Mouse (Mus musculus) left cerebral cortex, postnatal 4 days (tissue): ENCODE measurements around the gene Ackr2. TPM values are rescaled to one million over a fixed set of nuclear protein-coding genes. Genes with fewer than 3 reads are reported as not detected.

Source experiments
- DNase-seq: peaks from one replicate; pipeline ENCODE4 v3.0.0-alpha.2; 2022
- intact Hi-C: fragments of 180-260 bp; cut with DNase I; formaldehyde crosslinking; loops from one replicate; pipeline ENCODE4 v1.15.1; 2025
- total RNA-seq, 2 experiments: library from RNA; stranded (reverse); gene quantifications; 2 replicates each; pipeline ENCODE4 v1.2.3; 2021

Gene Ackr2
- total RNA-seq, 2 experiments from 2014 or later: 1.7 to 4.3 TPM

DNA sequence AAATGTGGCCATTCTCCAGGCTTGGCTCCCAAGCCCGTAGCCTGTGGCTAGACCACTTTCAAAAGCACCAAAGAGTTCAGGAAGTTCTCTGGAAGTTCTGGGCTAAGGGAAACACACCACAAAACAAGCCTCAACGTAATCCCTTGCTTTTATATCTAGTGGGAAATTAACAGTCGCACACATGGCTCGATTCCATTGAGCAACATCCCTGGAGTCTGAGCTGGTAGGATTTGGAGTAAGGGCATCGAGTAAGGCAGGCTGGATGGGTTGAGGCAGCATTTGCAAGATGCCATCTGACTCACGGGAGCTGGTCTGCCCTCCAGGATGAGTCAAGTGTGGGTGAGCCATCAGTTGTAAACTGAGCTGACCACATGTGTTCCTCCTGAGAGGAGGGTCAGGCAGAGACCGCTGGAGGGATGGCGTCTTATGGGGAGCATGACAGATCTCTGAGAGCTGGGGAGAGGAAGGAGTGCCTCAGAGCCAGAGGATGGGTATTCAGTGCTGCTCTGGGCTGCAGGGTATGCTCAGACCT lies 16.1 kb downstream of the Ackr2 start:
- intact Hi-C loops: no loop called here
- no peak for DNase-seq

DNA sequence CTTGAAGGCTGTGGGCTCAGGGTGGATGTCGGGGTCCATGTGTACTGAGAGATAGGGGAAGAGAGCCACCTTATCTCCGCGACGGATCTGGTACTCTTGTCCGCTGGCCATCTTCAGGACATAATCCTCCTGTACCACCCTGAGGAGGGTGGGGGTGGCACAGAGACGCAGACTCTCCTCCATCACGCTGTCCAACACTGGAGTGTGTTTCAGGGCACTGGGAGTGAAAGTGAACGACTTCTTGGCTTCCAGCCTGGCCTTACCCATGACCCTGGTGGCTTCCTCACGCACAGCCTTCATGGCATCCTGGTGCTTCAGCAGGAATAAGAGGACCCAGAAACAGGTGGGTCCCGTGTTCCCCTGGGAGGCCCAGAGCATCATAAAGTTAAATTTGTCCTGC lies 16.9 kb downstream of the Ackr2 start:
- intact Hi-C loops: no loop called here
- no peak for DNase-seq

DNA sequence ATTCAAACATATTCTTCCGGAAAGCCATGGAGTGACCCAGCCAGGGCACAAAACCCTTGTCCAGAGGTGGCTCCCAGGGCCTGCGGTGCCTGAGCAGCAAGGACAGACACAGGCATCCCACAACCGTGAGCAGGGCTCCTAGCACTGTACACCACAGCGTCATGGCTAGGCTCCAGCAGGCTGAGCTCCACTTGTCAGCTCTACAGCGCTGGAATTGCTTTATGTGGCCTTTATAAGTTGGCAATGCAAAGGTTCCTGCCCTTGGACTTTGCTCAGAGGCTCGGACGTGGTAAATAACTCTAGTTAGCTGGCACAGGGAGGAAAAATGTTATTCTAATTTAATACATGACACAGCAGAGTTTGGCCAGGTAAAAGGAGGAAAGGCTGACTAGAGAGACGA lies 17.9 kb downstream of the Ackr2 start, which contains the start of gene Cyp8b1:
TSS of gene Cyp8b1 (minus strand) at position 204 of the 400 bp plus-strand sequence.
- intact Hi-C loops: no loop called here

DNA sequence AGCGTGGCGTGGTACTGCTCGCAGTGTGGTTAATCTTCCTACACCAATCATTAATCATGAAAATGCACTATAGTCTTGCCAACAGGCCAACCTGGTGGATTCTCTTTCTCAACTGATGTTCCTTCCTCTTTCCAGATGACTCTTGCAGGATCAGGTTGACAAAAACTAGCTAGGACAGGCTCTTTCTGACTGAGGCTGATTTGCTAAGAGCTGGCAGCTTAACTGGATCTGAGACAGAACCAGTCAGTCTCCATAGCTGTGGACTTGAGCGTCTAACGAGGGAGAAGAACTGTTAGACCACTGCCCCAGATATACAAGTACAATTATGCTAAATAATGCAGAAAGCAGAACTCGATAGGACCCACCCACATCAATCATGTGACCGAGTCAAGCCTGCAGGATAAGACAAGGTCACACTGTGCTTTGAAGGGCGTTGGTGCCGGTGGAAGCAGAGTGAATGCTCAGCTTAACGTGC lies 20.9 kb downstream of the Ackr2 start:
- intact Hi-C loops: no loop called here
- DNase-seq: no peak

More for the DNA sequence above, 17.9 kb downstream of the Ackr2 start, which contains the start of gene Cyp8b1:
- no peak for DNase-seq

DNA sequence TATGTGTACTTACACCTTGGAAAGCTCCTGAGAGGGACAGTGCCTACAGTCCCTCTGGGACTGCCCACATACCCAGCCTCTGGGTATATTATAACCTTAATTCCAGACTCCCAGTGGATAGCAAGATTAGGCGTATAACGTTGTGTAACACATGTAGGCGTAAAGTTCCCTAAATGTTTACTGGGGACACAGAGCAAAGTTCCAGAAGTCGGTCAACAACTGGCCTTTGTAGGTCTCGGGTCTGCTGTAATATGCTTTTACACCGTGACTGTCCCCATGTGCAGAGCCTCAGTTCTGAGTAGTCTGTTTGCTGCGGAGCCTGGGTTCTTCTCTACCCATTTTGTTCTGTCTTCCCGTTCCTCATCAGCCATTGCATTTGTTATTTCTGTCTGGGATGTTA lies 25.3 kb downstream of the Ackr2 start:
- no peak for DNase-seq
- intact Hi-C loops: no loop called here

DNA sequence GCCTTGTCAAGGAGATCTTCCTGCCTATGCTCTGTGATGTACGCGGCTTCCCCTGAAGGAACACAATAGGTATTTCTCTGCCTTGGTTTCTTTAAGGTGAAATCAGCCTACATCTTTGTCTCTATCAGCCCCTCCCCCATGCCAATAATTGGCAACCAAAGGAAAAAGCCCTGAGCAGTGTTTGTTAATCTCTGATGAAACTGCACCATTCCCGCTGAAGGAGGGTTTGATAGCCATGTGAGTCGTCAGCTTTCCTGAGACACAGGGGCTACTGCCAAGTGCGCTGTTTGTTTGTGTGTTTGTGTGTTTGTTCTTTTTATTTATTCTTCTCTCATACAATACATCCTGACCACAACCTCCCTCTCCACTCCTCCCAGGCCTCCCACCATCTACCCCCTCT lies 25.8 kb downstream of the Ackr2 start:
- intact Hi-C loops: no loop called here
- DNase-seq: no peak

DNA sequence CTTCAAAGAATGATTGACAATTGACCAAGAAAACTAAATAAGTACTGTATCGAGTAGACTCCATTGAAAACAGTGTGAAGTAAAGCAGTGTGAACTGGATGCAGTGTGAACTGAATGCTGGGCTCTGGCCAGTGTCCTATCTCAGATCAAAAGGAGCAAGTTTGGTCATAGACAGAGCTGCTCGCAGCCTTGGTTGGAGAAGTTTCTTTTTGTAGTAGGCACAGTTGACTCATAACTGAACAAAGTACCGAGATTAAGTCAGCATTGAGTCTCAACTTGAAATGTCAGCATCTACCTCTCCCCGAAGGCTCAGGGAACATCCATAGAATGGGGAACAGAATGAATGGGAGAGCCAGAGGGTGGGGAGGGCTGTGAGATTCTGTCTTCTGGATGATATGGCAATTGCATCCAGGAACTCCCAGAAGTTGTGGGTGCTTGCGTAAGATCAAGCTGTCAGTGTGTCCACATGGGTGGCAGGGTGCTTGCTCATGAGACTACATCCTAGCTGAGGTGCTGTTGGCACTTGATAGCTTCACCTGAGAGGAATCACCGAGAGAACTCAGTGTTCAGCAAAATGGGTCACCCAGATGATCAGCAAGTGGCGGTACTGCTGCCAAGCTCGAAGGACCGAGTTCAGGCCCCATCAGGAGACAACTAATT lies 26.9 kb downstream of the Ackr2 start:
- DNase-seq: no peak
- intact Hi-C loops: no loop called here

DNA sequence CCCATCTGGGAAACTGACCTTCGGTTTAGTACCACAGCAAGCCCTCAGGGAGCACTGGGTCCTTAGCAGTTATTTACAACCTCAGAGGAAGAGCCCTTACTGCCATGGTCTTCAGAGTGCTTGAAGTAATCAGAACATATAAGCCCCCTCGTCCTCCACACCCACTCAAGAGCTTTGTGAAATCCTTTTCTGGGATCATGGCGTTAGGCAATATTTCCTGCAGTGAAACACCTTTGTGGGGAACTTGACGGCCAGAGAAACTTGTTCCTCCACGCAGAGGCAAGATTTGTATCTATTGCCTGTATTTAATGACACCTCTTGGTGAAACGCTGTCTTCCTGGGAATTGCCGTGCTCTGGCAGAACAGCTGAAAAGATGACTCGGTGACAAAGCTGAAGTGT lies 27.8 kb downstream of the Ackr2 start:
- DNase-seq: no peak
- intact Hi-C loops: no loop called here

DNA sequence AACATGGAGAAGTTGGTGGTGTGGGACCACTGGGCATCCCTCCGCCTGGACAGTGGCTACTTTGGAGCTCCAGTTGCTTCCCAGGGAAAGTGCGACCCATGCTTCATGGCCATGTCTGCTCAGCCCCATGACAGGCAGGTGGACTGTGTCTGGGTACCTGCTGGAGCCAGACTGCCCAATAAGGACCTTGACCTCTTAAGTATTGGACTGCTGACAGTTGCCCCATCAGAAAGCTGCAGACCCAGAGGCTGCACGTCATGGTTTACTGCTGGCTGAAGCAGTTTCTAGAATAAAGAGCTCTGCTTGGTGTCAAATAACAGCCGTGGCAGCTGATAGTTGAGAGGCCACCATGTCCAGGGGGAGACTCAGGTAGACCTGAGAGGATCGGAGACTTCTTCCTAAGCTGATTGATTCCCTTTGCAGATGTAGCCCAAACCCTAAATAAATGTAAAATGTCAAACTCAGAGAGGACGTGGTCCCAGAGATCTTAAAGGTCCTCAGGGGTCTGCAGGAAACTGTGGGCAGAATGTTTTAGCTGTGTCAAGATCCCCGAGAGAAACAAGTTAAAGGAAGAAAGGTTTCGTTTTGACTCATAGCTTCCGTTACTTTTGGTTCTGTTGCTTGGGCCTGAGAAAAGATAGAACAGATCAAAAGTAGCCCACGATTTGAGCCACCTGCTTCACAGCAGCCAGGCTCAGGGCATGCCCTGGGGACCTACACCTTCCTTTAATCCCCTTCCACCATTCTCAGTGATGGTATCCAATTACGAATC lies 28.7 kb downstream of the Ackr2 start:
- DNase-seq: no peak
- intact Hi-C loops: no loop called here

DNA sequence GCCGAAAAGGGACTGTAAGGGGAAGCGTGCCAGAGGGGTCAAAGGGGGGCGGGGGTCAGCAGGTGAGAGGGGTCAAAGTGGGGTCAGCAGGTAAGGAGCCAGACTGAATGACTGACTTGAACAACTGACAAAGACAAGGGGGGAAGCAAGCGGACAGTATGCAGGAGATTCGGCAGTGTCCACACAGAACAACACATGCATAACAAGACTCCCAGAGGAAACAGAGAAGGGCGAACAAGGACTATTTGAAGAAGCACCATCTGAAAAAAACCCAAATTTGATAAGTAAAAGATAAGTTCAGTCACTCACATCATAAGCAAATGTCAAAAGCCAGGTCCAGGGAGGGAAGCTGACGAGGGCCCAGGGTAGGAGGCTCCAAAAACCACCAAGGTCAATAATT lies 29.6 kb downstream of the Ackr2 start:
- intact Hi-C loops: no loop called here
- DNase-seq: no peak

DNA sequence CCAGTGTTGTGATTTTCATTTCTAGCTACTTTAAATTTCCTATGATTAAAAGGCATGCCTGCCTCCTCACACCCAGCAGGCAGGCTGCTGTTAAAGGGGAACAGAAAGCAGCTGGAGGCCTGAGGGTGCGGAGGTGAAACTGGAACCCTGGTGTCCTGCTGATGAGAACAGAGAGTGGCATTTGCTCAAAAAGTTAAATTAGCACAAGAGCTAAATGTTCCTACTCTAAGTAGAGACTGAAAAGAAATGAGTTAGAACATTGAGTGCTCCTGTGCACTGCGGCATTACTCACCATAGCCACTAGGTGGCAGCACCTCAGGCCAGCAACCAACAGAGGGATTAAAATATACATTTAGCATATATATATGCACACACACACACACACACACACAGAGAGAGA lies 30.3 kb downstream of the Ackr2 start:
- intact Hi-C loops: no loop called here
- peak; percentile 37 for DNase-seq

DNA sequence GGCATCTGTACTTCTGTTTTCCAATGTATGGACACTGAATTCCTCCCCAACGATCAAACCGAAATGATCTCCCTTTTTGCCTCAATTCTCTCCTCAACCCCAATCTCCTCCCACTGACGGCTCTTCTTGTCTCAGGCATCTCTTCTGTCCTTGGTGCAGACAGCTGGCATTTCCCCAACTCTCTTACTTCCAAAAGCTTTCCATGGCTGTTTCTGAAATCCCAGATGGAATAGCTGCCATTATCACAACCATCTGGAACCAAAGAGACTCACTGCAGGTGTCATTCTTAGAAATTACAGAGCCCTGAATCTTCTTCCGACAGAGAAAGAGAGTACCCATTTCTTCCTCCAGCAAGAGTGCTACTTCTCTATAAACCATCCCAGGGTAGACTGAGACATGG lies 36.7 kb downstream of the Ackr2 start:
- intact Hi-C loops: no loop called here
- DNase-seq: no peak

DNA sequence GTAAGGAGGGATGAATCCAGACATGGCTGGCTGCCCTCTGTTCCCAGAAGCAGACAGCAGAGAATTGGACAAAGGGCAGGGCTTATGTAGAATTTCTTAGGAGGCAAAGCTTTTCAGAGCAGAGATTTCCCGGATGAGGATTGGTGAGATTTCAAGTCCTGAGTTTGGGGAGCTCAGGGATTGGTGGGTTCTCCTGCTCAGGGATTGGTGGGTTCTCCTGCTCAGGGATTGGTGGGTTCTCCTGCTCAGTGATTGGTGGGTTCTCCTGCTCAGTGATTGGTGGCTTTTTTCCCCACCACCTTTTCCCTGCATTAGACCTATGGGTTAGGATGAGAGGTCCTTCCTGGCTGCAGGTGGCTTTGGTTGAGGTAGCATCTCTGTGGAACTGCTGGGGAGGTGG lies 38.8 kb downstream of the Ackr2 start:
- no peak for DNase-seq
- intact Hi-C loops: no loop called here

DNA sequence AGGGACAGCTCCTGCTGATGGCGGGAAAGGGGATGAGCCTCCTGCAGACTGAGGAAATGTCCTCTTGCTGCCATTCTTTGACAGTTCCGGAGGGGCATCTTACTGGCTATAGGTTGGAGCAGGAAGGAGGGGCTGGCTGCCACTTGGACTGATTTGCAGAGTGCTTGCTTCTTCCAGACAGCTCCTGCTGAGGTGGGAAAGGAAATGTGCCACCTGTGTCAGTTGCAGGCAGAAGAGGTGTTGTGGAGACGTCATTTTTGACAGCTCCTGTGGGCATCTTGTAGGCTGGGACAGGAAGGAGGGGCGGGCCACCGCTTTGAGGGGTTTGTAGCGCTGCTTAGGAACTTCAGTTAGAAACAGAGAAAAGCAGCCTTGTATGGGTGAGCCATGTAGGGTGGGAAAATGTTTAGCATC lies 39.3 kb downstream of the Ackr2 start:
- intact Hi-C loops: no loop called here

DNA sequence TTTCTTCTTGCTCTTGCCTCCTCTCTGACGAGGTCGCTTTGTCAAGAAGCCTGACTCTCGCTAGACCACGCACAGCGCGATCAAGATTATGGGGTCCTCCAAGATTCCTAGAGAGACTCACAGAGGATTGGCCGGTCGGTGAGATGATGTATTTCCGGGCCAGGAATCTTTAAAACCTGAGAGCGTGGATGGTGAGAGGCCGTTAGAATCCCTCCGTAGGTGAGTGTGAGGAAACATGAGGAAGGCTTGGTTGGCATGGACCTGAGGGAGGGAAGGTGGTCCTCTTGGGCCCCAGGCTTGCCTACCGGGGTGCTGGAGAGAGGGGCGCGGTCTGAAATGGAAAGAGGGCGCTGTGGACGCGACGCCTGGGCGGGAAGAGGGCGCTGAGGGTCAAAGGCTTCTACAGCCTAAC lies 39.8 kb downstream of the Ackr2 start:
- DNase-seq: no peak
- intact Hi-C loops: no loop called here

More for the DNA sequence above, 39.3 kb downstream of the Ackr2 start:
- DNase-seq: no peak

DNA sequence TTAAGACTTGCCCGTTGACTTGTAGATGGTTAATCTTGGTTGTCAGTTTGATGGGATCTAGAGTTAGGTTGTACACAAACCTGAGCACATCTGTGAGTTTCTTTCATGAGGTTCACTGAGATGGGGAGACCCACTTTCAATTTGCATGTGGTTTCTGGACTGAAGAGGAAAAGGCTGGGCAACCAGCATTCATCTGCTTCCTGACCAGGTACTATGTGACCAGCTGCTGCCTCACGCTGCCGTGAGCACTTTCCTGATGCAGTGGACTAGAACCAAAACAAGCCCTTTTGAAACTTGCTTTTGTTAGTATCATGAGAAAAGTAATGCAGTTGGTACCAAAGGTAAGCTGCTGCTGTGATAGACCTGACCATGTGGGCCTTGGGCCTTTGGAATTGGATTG lies 44.9 kb downstream of the Ackr2 start:
- intact Hi-C loops: no loop called here
- no peak for DNase-seq

DNA sequence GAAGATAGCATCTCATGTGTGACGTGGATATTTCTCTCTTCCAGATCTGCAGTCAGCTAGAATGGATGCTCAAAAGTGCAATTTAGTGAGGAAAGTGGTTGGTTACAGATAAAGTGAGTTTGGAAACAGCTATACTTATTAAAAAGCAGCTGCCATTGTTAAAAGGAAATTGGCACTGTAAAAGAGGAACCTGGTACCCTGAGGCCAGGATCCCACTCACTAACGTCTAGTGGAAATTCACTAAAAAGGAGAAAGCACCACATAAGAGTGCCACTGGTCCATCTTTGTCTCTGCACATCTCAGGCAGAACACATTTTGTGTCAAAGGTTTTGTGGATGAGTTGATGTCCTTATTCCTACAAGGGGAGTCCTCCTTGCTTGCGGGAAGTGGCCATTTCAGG lies 45.5 kb downstream of the Ackr2 start:
- intact Hi-C loops: no loop called here

DNA sequence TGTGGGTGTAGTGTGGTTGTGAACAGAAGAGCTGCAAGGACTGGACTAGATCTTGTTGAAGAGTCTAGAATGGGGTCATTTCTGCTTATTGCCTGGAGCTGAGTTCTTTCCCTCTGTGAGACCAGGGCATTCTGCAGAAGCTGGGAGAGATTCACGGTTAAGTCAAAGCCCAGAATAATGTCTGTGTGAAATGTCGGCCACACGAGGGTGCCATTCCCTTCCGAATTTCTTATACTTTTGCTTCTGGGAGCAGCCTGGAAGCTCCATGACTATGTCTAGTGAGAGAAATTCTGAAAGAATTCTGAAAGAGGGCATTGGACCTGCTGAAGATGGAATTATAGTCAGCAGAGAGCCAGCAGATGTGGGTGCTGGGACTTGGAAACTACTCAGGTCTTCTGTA lies 49.6 kb downstream of the Ackr2 start:
- intact Hi-C loops: loop anchor here (2.0 kb wide), 1 partner anchor 37 kb away; no protein-coding TSS in a partner anchor
- DNase-seq: peak; percentile 74

More for the DNA sequence above, 45.5 kb downstream of the Ackr2 start:
- DNase-seq: no peak

DNA sequence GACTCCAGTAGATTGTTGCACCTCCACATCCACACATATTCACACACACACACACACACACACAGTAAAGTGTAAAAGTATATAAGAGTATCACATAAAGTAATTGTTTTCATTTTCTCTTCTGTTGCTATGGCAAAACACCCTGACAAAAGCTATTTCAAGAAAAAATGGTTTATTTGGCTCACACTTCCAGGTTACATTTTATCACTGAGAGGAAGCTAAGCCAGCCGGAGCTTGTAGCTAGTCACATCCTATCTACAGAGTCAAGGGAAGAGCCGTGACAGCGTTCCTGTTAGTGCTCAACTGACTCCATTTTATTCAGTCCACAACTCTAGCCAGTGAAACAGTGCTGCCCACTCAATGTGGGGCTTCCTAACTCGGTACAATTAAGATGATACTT lies 50.3 kb downstream of the Ackr2 start:
- intact Hi-C loops: no loop called here
- no peak for DNase-seq

DNA sequence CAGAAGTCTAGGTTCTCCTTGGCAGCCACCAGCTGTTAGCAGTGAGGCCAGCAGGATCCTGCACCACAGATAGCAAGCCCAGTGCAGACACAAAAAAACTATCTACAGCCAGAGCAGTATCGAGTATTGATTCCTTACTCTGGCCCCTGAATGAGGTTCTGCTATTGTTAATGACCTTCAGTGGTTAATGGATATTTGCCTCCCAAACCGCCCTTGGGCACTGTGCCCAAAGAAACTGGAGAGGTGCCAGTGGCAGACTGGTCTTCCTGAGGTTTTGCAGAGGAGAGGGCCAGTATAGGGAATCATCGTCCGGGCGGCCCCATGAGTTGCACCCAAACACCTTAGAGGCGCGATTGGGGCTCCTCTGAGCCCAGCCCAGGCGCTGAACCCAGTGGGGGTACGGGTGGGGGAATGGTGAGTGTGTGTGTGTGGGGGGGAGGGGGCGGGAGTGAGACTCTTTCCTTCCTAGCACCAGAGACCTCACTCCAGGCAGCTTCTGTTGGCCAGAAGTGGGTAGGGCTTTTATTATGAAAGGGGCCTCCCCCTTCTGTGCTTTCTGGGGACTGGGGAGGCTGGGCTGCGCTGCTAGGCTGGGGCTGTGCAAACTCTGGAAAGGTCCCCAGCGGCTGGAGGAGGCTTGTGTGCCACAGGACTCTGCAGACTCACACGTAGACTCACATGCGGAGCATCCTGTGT lies 52.4 kb downstream of the Ackr2 start, which contains the start of gene Fam198a:
TSS of gene Fam198a (plus strand) at position 571 of the 696 bp plus-strand sequence.
- DNase-seq: peak; percentile 92
- intact Hi-C loops: no loop called here

DNA sequence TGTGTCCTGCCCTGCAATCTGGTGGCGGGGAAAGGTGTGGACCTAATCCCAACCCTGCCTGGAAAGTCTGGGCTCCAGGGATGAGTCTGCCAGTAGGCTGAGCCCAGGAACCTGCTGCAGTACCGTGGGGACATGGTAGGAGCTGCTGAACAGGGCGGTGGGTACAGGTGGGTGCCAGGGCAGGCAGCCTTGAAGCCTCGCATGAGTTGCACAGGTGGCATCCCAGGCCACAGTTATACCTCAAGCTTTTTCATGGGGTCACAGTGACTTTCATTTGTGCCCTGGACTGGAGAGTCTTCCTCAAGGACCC lies 52.9 kb downstream of the Ackr2 start:
- DNase-seq: no peak
- intact Hi-C loops: no loop called here
